Mouse (Mus musculus) monocyte, adult 59 days (primary cell): ENCODE measurements around the gene Uvrag. TPM values are rescaled to one million over a fixed set of nuclear protein-coding genes. Genes with fewer than 3 reads are reported as not detected.

Source experiments
- total RNA-seq, 2 experiments: library from RNA; stranded (reverse); gene quantifications; one replicate each; pipeline ENCODE4 v1.2.4; 2023

The Uvrag gene
- total RNA-seq = 100 to 1,000 TPM; 191 to 196 TPM

GRCm38 (mm10) chr7:99140984-99141918 lies at the start of gene Uvrag:
TSS of gene Uvrag (minus strand) at chr7:99141141.

GRCm38 (mm10) chr7:99182432-99183172 lies 41.7 kb upstream of the Uvrag start, which contains the start of gene Dgat2:
TSS of gene Dgat2 (minus strand) at chr7:99182719.

Other genes starting within 250 kb of the Uvrag start
- 10 to 100 TPM; 40.4 to 42.2 TPM for gene Dgat2, start 41.6 kb upstream of the Uvrag start, total RNA-seq
- gene Mogat2, start 97.5 kb upstream of the Uvrag start, total RNA-seq = not detected
- gene Map6, start 126.3 kb upstream of the Uvrag start, total RNA-seq = 1 to 10 TPM; 5.3 to 8.2 TPM
- gene Serpinh1, start 212.1 kb upstream of the Uvrag start, total RNA-seq = 1 to 10 TPM in 1 of 2 experiments, not detected in 1; 1.4 TPM
- 10 to 100 TPM in 1 of 2 experiments, 1 to 10 TPM in 1; 8.5 to 15.9 TPM for gene Gdpd5, start 240.3 kb upstream of the Uvrag start, total RNA-seq